Mouse (Mus musculus) MEL (cell line): ENCODE measurements at regions not wholly inside any gene's neighbourhood (a gene's known extent, or its start where the extent isn't known, plus 50 kb on each side); places are given as distances from the start of the nearest gene placed in this dataset.

Source experiments
- CTCF ChIP-seq, 3 experiments: IDR thresholded peaks in 2 of 3; conservative IDR thresholded peaks in 1 of 3; 2 replicates each; pipeline ENCODE4 v1.5.1; 2011 to 2012; ENCODE audit warnings: low read length in 3 of 3, low read depth in 2 of 3, mild to moderate bottlenecking in 2 of 3, improper control_type of control experiment in 1 of 3, inconsistent platforms in 1 of 3, mixed read lengths in 1 of 3, moderate library complexity in 1 of 3; ENCODE audit not compliant: control insufficient read depth in 1 of 3, insufficient read depth in 1 of 3, poor library complexity in 1 of 3, severe bottlenecking in 1 of 3
- MYC ChIP-seq: IDR thresholded peaks from 2 replicates; pipeline ENCODE4 v1.6.1; 2011; ENCODE audit warnings: low read depth, mild to moderate bottlenecking, low read length, improper control_type of control experiment, moderate library complexity
- NRF1 ChIP-seq: IDR thresholded peaks from 2 replicates; pipeline ENCODE4 v1.6.1; 2014; ENCODE audit warnings: low read depth, mild to moderate bottlenecking, inconsistent platforms, low read length, improper control_type of control experiment, moderate library complexity; ENCODE audit not compliant: poor library complexity, insufficient read depth, severe bottlenecking
- POLR2A ChIP-seq, 2 experiments: IDR thresholded peaks; 2 replicates each; pipeline ENCODE4 v1.6.1; 2011 to 2012; ENCODE audit warnings: low read length in 2 of 2, mild to moderate bottlenecking in 2 of 2, control low read depth in 1 of 2, improper control_type of control experiment in 1 of 2, low read depth in 1 of 2, moderate library complexity in 1 of 2; ENCODE audit not compliant: control insufficient read depth in 1 of 2, insufficient read depth in 1 of 2, poor library complexity in 1 of 2
- POLR2AphosphoS5 ChIP-seq: IDR thresholded peaks from 2 replicates; pipeline ENCODE4 v1.6.1; 2012; ENCODE audit warnings: low read depth, borderline replicate concordance, mild to moderate bottlenecking, inconsistent platforms, low read length, moderate library complexity, mixed read lengths
- RCOR1 ChIP-seq: IDR thresholded peaks from 2 replicates; pipeline ENCODE4 v1.6.1; 2012; ENCODE audit warnings: low read depth, mild to moderate bottlenecking, inconsistent platforms, low read length, improper control_type of control experiment
- ZMIZ1 ChIP-seq: IDR thresholded peaks from 2 replicates; pipeline ENCODE4 v1.6.1; 2012; ENCODE audit warnings: low read depth, mild to moderate bottlenecking, inconsistent platforms, low read length, improper control_type of control experiment, moderate library complexity

DNA sequence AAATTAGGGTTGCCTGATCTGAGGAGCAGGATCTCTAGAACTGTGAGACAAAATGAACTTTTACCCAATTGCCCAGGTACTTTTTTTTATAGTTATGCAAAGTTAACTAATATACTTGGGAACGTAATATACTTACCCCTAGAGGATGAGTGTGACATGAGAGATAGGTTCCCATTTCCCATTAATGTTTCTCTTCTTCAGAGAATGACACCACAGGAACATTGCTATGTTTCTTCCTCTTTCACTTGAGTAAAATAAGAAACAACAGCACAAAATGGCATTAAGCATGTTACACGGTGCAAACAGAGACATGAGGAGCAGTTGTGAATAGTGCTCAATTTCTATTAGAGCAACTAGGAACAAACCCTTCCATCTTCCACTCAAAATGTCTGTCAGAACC, 95.0 kb upstream of the Ndufb6 start:
- TF ChIP-seq CTCF (IDR thresholded peaks at IDR 0.05 in 2 of 3, conservative IDR thresholded peaks at IDR 0.05 in 1 of 3; ENCODE audit: control insufficient read depth in 1 of 3, insufficient read depth in 1 of 3, low read depth in 2 of 3, low read length in 3 of 3, poor library complexity in 1 of 3, severe bottlenecking in 1 of 3) (no peak), RCOR1 (no peak), POLR2AphosphoS5 (no peak), POLR2A (IDR thresholded peaks at IDR 0.05; ENCODE audit: control insufficient read depth in 1 of 2, insufficient read depth in 1 of 2, low read depth in 1 of 2, low read length in 2 of 2, poor library complexity in 1 of 2) (no peak), ZMIZ1 (no peak), NRF1 (no peak), MYC (no peak)
